Mouse (Mus musculus) liver, embryonic 15.5 days (tissue): ENCODE measurements at regions not wholly inside any gene's neighbourhood (a gene's known extent, or its start where the extent isn't known, plus 50 kb on each side); places are given as distances from the start of the nearest gene placed in this dataset.

ENCODE experiments used
- ATAC-seq: fragments of 200-750 bp; cut with Nextera tagmentation; 2 replicates; pipeline ENCODE4 v1.8.0; 2017; ENCODE audit warnings: moderate number of reproducible peaks, mild to moderate bottlenecking, moderate library complexity; ENCODE audit not compliant: insufficient read depth
- H3K27ac ChIP-seq: fragments of 300-500 bp; sonication (generic); replicated peaks from 2 replicates; pipeline ENCODE4 v1.5.1; 2015; ENCODE audit warnings: mild to moderate bottlenecking, inconsistent platforms
- H3K27me3 ChIP-seq: fragments of 300-500 bp; sonication (generic); 2 replicates; pipeline ENCODE4 v1.6.1; 2015; ENCODE audit warnings: mild to moderate bottlenecking, inconsistent platforms
- H3K36me3 ChIP-seq: fragments of 300-500 bp; sonication (generic); replicated peaks from 2 replicates; pipeline ENCODE4 v1.6.1; 2015; ENCODE audit warnings: moderate library complexity, mild to moderate bottlenecking, inconsistent platforms
- H3K4me1 ChIP-seq: fragments of 300-500 bp; sonication (generic); replicated peaks from 2 replicates; pipeline ENCODE4 v1.6.1; 2015; ENCODE audit warnings: inconsistent platforms
- H3K4me2 ChIP-seq: fragments of 300-500 bp; sonication (generic); 2 replicates; pipeline ENCODE4 v1.6.1; 2015; ENCODE audit warnings: moderate library complexity, mild to moderate bottlenecking, inconsistent platforms
- H3K4me3 ChIP-seq: fragments of 300-500 bp; sonication (generic); replicated peaks from 2 replicates; pipeline ENCODE4 v1.5.1; 2015; ENCODE audit warnings: mild to moderate bottlenecking, inconsistent platforms
- H3K9ac ChIP-seq: fragments of 300-500 bp; sonication (generic); 2 replicates; pipeline ENCODE4 v1.6.1; 2015; ENCODE audit warnings: moderate library complexity, mild to moderate bottlenecking, inconsistent platforms
- H3K9me3 ChIP-seq: fragments of 300-500 bp; sonication (generic); replicated peaks from 2 replicates; pipeline ENCODE4 v1.6.1; 2016; ENCODE audit warnings: inconsistent platforms
- WGBS: fragments of 180-500 bp; shearing (Covaris S2); methylation state at CpG from one replicate; pipeline ENCODE4 v1.1.7; 2015; ENCODE audit warnings: mixed read lengths; ENCODE audit not compliant: insufficient replicate concordance; 5-methylcytosine and 5-hydroxymethylcytosine counted together

DNA sequence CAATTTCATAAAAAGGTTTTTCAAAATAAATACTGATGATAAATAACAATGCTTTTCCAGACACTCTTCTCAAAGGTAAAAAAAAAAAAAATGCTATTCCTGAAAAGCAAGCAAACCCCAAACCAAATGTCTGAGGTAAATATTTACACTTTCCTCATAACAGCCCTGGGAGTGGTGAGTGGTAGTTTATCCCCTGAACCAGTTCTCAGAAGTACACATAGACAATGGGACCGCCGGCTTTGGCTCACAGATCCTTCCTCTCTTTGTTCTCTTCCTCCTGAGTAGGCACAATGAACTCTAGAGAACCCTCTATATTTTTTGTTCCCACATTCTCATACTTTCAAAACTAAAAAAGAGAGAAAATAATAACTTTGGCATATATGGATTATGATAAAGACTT lies 153.1 kb upstream of the Tars start:
- Histone ChIP-seq H3K4me1 (no peaks in the 10 kb centered on the region), H3K27ac (no peak overlapping the region), H3K4me2 (no peak overlapping the region), H3K36me3 (no peaks in the 10 kb centered on the region), H3K9me3 (no peaks in the 10 kb centered on the region), H3K9ac (no peak overlapping the region), H3K4me3 (no peak overlapping the region), H3K27me3 (no peaks in the 10 kb centered on the region)
- WGBS: 37% methylated on average over 2 of the region's 2 CpGs
- ATAC-seq: no peak

GRCm38 (mm10) chr15:11552110-11552509 lies 152.6 kb upstream of the Tars start:
- Histone ChIP-seq H3K27ac (no peak overlapping the region), H3K4me2 (no peak overlapping the region), H3K9ac (no peak overlapping the region), H3K4me3 (no peak overlapping the region), H3K9me3 (no peaks in the 10 kb centered on the region), H3K36me3 (no peaks in the 10 kb centered on the region), H3K27me3 (no peaks in the 10 kb centered on the region), H3K4me1 (no peaks in the 10 kb centered on the region)
- no peak for ATAC-seq
- 68% methylated on average over 1 of the region's 1 CpGs for WGBS

GRCm38 (mm10) chr15:11539485-11539884 lies 140.0 kb upstream of the Tars start:
- 65% methylated on average over 3 of the region's 3 CpGs for WGBS

GRCm38 (mm10) chr15:11536076-11536620 lies 136.7 kb upstream of the Tars start:
- no peaks in the 10 kb centered on the region for H3K27me3 ChIP-seq
- no peaks in the 10 kb centered on the region for H3K4me1 ChIP-seq
- no peaks in the 10 kb centered on the region for H3K9me3 ChIP-seq
- H3K4me2 ChIP-seq: no peak overlapping the region
- no peak for ATAC-seq
- H3K9ac ChIP-seq: no peak overlapping the region
- H3K36me3 ChIP-seq: no peaks in the 10 kb centered on the region
- WGBS: 49% methylated on average over 7 of the region's 7 CpGs
- no peak overlapping the region for H3K27ac ChIP-seq
- H3K4me3 ChIP-seq: no peak overlapping the region

More at GRCm38 (mm10) chr15:11539485-11539884, 140.0 kb upstream of the Tars start:
- Histone ChIP-seq H3K4me1 (no peaks in the 10 kb centered on the region), H3K27ac (no peak overlapping the region), H3K9me3 (no peaks in the 10 kb centered on the region), H3K4me3 (no peak overlapping the region), H3K4me2 (no peak overlapping the region), H3K27me3 (no peaks in the 10 kb centered on the region), H3K36me3 (no peaks in the 10 kb centered on the region), H3K9ac (no peak overlapping the region)
- ATAC-seq: no peak

- ATAC-seq: no peak
- 66% methylated on average over 12 of the region's 12 CpGs for WGBS
- Histone ChIP-seq H3K36me3 (no peaks in the 10 kb centered on the region), H3K27ac (no peak overlapping the region), H3K27me3 (no peaks in the 10 kb centered on the region), H3K9me3 (no peaks in the 10 kb centered on the region), H3K4me3 (no peak overlapping the region), H3K9ac (no peak overlapping the region), H3K4me2 (no peak overlapping the region), H3K4me1 (no peaks in the 10 kb centered on the region)
Measured at GRCm38 (mm10) chr15:11534404-11535251, 135.2 kb upstream of the Tars start.

GRCm38 (mm10) chr15:11533616-11534015 lies 134.2 kb upstream of the Tars start:
- 12% methylated on average over 1 of the region's 1 CpGs for WGBS
- no peak overlapping the region for H3K4me3 ChIP-seq
- no peaks in the 10 kb centered on the region for H3K27me3 ChIP-seq
- no peaks in the 10 kb centered on the region for H3K9me3 ChIP-seq
- H3K4me2 ChIP-seq: no peak overlapping the region
- H3K4me1 ChIP-seq: no peaks in the 10 kb centered on the region
- no peak for ATAC-seq
- H3K36me3 ChIP-seq: no peaks in the 10 kb centered on the region
- no peak overlapping the region for H3K9ac ChIP-seq
- H3K27ac ChIP-seq: no peak overlapping the region

DNA sequence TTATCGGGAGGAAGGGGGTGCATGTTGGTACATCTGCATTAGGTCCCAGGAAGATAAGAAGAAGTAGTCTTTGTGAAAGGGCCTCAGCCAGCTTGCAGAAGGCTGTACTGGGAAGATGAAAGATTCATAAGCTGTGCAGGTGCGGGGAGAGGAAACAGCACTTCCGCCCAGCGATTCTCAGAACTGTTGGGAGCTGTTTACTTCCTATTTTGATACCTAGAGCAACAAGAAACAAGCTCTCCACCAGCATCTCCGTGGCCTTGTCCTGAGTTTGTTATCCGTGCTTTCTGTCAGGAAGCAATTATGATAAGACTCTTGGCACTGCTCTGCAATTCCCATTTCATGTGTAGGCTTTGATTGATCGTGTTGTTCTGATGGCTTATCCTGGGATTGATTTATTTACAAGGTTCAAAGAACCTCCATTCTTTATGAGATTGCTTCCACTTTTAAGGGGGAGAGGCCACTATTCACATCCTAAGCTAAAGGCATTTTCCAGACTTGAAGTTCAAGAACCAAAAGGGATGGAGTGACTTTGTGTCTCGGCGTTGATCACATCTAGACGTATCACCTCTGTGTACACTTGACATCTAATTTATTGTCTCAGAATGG lies 133.6 kb upstream of the Tars start:
- Histone ChIP-seq H3K27me3 (no peaks in the 10 kb centered on the region), H3K27ac (no peak overlapping the region), H3K9ac (no peak overlapping the region), H3K4me1 (no peaks in the 10 kb centered on the region), H3K4me3 (no peak overlapping the region), H3K9me3 (no peaks in the 10 kb centered on the region), H3K4me2 (no peak overlapping the region), H3K36me3 (no peaks in the 10 kb centered on the region)
- ATAC-seq: no peak
- 19% methylated on average over 10 of the region's 10 CpGs for WGBS

- no peaks in the 10 kb centered on the region for H3K9me3 ChIP-seq
- 50% methylated on average over 9 of the region's 9 CpGs for WGBS
- H3K27ac ChIP-seq: no peak overlapping the region
- no peaks in the 10 kb centered on the region for H3K27me3 ChIP-seq
- H3K4me1 ChIP-seq: no peaks in the 10 kb centered on the region
- no peaks in the 10 kb centered on the region for H3K36me3 ChIP-seq
- H3K9ac ChIP-seq: no peak overlapping the region
- no peak for ATAC-seq
- H3K4me3 ChIP-seq: no peak overlapping the region
- H3K4me2 ChIP-seq: no peak overlapping the region
Measured at GRCm38 (mm10) chr15:11532536-11532935, 133.1 kb upstream of the Tars start.

- no peaks in the 10 kb centered on the region for H3K9me3 ChIP-seq
- no peak for ATAC-seq
- WGBS: 46% methylated on average over 8 of the region's 8 CpGs
- no peaks in the 10 kb centered on the region for H3K36me3 ChIP-seq
- H3K27me3 ChIP-seq: no peaks in the 10 kb centered on the region
- H3K4me3 ChIP-seq: no peak overlapping the region
- H3K27ac ChIP-seq: no peak overlapping the region
- no peaks in the 10 kb centered on the region for H3K4me1 ChIP-seq
- no peak overlapping the region for H3K9ac ChIP-seq
- no peak overlapping the region for H3K4me2 ChIP-seq
Measured at GRCm38 (mm10) chr15:11529819-11530810, 130.7 kb upstream of the Tars start.

DNA sequence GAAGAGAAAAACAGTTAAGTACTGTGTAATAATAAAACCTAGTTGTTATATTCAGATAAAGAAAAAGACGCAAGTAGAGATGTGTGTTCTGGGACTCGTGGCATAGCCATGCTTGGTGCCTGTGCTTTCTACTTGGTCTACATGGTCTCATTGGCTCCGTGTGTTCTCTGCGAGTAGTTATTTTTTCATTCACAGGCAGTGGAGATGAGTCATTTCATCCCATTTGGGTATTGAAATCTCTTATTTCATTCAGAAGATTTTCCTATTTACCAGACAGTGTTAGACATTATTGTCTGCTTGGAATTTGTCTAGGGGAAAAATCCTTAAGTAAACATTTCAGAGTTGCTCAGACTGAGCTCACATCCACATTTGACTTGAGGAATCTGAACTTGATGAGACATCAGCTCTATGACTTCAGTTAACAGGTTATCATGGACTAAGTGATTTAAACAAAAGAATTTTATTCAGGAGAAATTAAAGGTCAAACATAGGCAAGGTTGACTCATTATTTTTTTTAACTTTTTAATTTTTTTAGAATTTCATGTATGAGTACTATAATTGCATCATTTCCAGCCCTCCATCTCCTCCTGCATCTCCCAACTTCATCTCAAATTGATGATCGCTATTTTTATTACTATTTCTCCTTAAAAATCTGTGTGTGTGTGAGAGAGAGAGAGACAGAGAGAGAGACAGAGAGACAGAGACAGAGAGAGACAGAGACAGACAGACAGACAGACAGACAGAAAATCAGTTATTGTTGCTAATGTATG lies 125.1 kb upstream of the Tars start:
- Histone ChIP-seq H3K9ac (no peak overlapping the region), H3K4me3 (no peak overlapping the region), H3K9me3 (no peaks in the 10 kb centered on the region), H3K27me3 (no peaks in the 10 kb centered on the region), H3K4me2 (no peak overlapping the region), H3K36me3 (no peaks in the 10 kb centered on the region), H3K27ac (no peak overlapping the region), H3K4me1 (no peaks in the 10 kb centered on the region)
- no peak for ATAC-seq
- WGBS: 60% methylated on average over 5 of the region's 5 CpGs
